21 mouse cellular contexts compared by ENCODE assay signal in the genomic region with DNA sequence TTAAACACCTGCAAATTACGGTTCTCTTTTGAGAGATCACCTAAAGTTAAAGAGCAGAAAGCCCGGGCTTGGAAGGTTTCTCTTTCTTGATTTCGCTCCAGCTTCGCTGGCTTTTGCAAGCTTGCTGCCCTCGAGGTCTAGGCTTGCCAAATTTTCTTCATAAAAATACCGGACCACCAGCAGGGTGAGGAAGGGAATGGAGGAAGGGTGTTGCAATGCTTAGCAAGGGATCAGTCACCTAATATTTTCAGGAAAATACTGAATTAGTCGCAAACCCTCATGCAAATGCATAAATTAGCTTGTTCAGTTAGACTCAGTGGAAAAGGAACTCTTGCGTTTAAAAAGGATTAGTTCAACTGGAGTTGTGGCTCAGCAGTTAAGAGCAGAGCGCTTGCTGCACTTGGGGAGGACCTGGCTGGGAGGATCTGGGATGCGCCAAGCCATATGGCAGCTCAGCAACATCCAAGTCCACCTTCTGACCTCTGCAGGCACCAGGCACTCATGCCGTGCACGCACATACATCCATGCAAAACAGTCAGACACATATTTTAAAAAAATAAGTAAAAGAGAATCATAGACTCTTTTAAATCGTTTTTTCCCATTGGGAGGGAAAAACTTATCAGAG.
A peak's percentile ranks its signal among the peaks of the same experiment; 100 is the strongest.
DNase-seq lines count a peak whose midpoint lies in the region; ATAC-seq and TF ChIP-seq lines count a peak whose summit lies in the region.
"Had no signal": no experiment of that assay in that cellular context is flagged by ENCODE, and none has a peak within 500 bp of the region (broad histone marks: within the 10 kb centered on the region; RNA-seq: fewer than 3 reads in every experiment).

No protein-coding gene starts in this region.

- H3K4me3 ChIP-seq in limb, embryonic 13.5 days: no peak overlapping the region
- H3K4me3 ChIP-seq in limb, embryonic 10.5 days: no peak overlapping the region
- H3K4me3 ChIP-seq in forebrain, postnatal 0 days (ENCODE audit: low read depth, low read length): no peak overlapping the region
- H3K4me3 ChIP-seq: forebrain, embryonic 13.5 days; heart, embryonic 10.5 days; hindbrain, embryonic 10.5 days; liver, embryonic 13.5 days; midbrain, embryonic 15.5 days; neural tube, embryonic 12.5 days had no signal

- H3K9ac ChIP-seq in limb, embryonic 13.5 days: no peak overlapping the region
- no peak overlapping the region for H3K9ac ChIP-seq in forebrain, postnatal 0 days
- H3K9ac ChIP-seq: forebrain, embryonic 13.5 days; liver, embryonic 13.5 days; midbrain, embryonic 15.5 days; neural tube, embryonic 12.5 days had no signal

- TF ChIP-seq CTCF in forebrain, postnatal 0 days (IDR thresholded peaks at IDR 0.05; ENCODE audit: low read depth): no peak

- peaks cover 3% of the 10 kb centered on the region for H3K4me1 ChIP-seq in limb, embryonic 13.5 days
- H3K4me1 ChIP-seq in limb, embryonic 10.5 days: no peaks in the 10 kb centered on the region
- no peaks in the 10 kb centered on the region for H3K4me1 ChIP-seq in forebrain, postnatal 0 days (ENCODE audit: insufficient read depth)
- H3K4me1 ChIP-seq: forebrain, embryonic 13.5 days; heart, embryonic 10.5 days; hindbrain, embryonic 10.5 days; liver, embryonic 13.5 days; midbrain, embryonic 15.5 days; neural tube, embryonic 12.5 days had no signal

- H3K9me3 ChIP-seq in limb, embryonic 13.5 days: no peaks in the 10 kb centered on the region
- H3K9me3 ChIP-seq in limb, embryonic 10.5 days (replicated peaks): no peaks in the 10 kb centered on the region
- H3K9me3 ChIP-seq in forebrain, postnatal 0 days (ENCODE audit: low read length): no peaks in the 10 kb centered on the region
- H3K9me3 ChIP-seq: forebrain, embryonic 13.5 days; heart, embryonic 10.5 days; hindbrain, embryonic 10.5 days; liver, embryonic 13.5 days; midbrain, embryonic 15.5 days; neural tube, embryonic 12.5 days had no signal

- ATAC-seq in limb, embryonic 13.5 days (ENCODE audit: low FRiP score, low read depth): peak; percentile 59; the same call in 1 of the 2 replicates
- ATAC-seq in forebrain, postnatal 0 days: no peak
- ATAC-seq: forebrain, embryonic 13.5 days; intestine, postnatal 0 days; midbrain, embryonic 15.5 days had no signal

- H3K27ac ChIP-seq in limb, embryonic 13.5 days: no peak overlapping the region; the same call in 1 of the 2 replicates
- H3K27ac ChIP-seq in limb, embryonic 10.5 days: no peak overlapping the region
- H3K27ac ChIP-seq in forebrain, postnatal 0 days (ENCODE audit: low read depth, low read length): no peak overlapping the region
- H3K27ac ChIP-seq: forebrain, embryonic 13.5 days; heart, embryonic 10.5 days; hindbrain, embryonic 10.5 days; liver, embryonic 13.5 days; midbrain, embryonic 15.5 days; neural tube, embryonic 12.5 days had no signal

- H3K4me2 ChIP-seq in limb, embryonic 13.5 days (replicated peaks): peak overlapping the region; percentile 23
- no peak overlapping the region for H3K4me2 ChIP-seq in forebrain, postnatal 0 days (ENCODE audit: low read depth)
- H3K4me2 ChIP-seq: forebrain, embryonic 13.5 days; liver, embryonic 13.5 days; midbrain, embryonic 15.5 days; neural tube, embryonic 12.5 days had no signal

- DNase-seq in limb, embryonic 10.5 days (ENCODE audit: low spot score): no peak
- peak; percentile 70 for DNase-seq in cerebellum, adult 11-12 months
- peak; percentile 59 to 72 for DNase-seq in cerebellum, postnatal 10 days
- no peak for DNase-seq in forebrain, postnatal 0 days
- DNase-seq in ovary, postnatal 14 days (ENCODE audit: low spot score): no peak
- no peak for DNase-seq in heart, postnatal 4 days
- DNase-seq: adrenal gland, adult 8-10 months; B cell, adult 2 months; kidney, postnatal 36 days; liver, embryonic 13.5 days; lung, adult 2 months; lung, postnatal 36 days; right cerebral cortex, postnatal 4 days; thymus, postnatal 25 days had no signal

- no peaks in the 10 kb centered on the region for H3K27me3 ChIP-seq in limb, embryonic 13.5 days
- H3K27me3 ChIP-seq in limb, embryonic 10.5 days (ENCODE audit: low read depth, poor library complexity, severe bottlenecking): no peaks in the 10 kb centered on the region
- H3K27me3 ChIP-seq in forebrain, postnatal 0 days (ENCODE audit: insufficient read depth, low read length): no peaks in the 10 kb centered on the region
- H3K27me3 ChIP-seq: forebrain, embryonic 13.5 days; liver, embryonic 13.5 days; midbrain, embryonic 15.5 days; neural tube, embryonic 12.5 days had no signal

- WGBS in limb, embryonic 13.5 days: 61% methylated on average over 13 of the region's 13 CpGs
- WGBS in limb, embryonic 10.5 days: 84% methylated on average over 13 of the region's 13 CpGs
- 78% methylated on average over 13 of the region's 13 CpGs for WGBS in forebrain, postnatal 0 days

- no peaks in the 10 kb centered on the region for H3K36me3 ChIP-seq in limb, embryonic 13.5 days
- H3K36me3 ChIP-seq in limb, embryonic 10.5 days: no peaks in the 10 kb centered on the region
- H3K36me3 ChIP-seq in forebrain, postnatal 0 days (ENCODE audit: insufficient read depth): no peaks in the 10 kb centered on the region
- H3K36me3 ChIP-seq: heart, embryonic 10.5 days; hindbrain, embryonic 10.5 days; liver, embryonic 13.5 days; midbrain, embryonic 15.5 days; neural tube, embryonic 12.5 days had no signal

Comparison
In these comparisons a context has a peak if more than half of its experiments do, and no peak if none do; other contexts are left out.
1. DNase-seq: peak in cerebellum, adult 11-12 months (single experiment) and cerebellum, postnatal 10 days (2 of 2); none in limb, embryonic 10.5 days (single experiment), forebrain, postnatal 0 days (single experiment), ovary, postnatal 14 days (single experiment) and heart, postnatal 4 days (single experiment).